47 mouse cellular contexts compared by ENCODE assay signal in genomic region chr4:121657040-121657439, GRCm38 (mm10). TPM values are rescaled to one million over a fixed set of nuclear protein-coding genes. Genes with fewer than 3 reads are reported as not detected.
"Had no signal": no experiment of that assay in that cellular context is flagged by ENCODE, and none has a peak within 500 bp of the region (broad histone marks: within the 10 kb centered on the region; RNA-seq: fewer than 3 reads in every experiment).

No protein-coding gene starts in this region.

- H3K27ac ChIP-seq: limb, embryonic 10.5 days; limb, embryonic 12.5 days; limb, embryonic 13.5 days; limb, embryonic 15.5 days; liver, embryonic 12.5 days; liver, embryonic 13.5 days; liver, embryonic 14.5 days; liver, embryonic 15.5 days; lung, embryonic 15.5 days; macrophage; midbrain, embryonic 10.5 days; midbrain, embryonic 12.5 days; midbrain, embryonic 13.5 days; midbrain, embryonic 15.5 days; neural tube, embryonic 12.5 days; neural tube, embryonic 13.5 days had no signal

- H3K4me1 ChIP-seq: limb, embryonic 10.5 days; limb, embryonic 12.5 days; limb, embryonic 13.5 days; limb, embryonic 15.5 days; liver, embryonic 12.5 days; liver, embryonic 13.5 days; liver, embryonic 15.5 days; lung, embryonic 15.5 days; megakaryocyte, embryonic 14.5 days; midbrain, embryonic 10.5 days; midbrain, embryonic 12.5 days; midbrain, embryonic 13.5 days; midbrain, embryonic 15.5 days; neural tube, embryonic 12.5 days; neural tube, embryonic 13.5 days had no signal

- H3K9ac ChIP-seq: limb, embryonic 12.5 days; limb, embryonic 13.5 days; limb, embryonic 15.5 days; liver, embryonic 12.5 days; liver, embryonic 13.5 days; liver, embryonic 14.5 days; liver, embryonic 15.5 days; liver, postnatal 0 days; lung, embryonic 14.5 days; lung, embryonic 15.5 days; midbrain, embryonic 12.5 days; midbrain, embryonic 13.5 days; midbrain, embryonic 15.5 days; neural tube, embryonic 12.5 days; neural tube, embryonic 13.5 days had no signal

- ATAC-seq: liver, embryonic 12.5 days; liver, postnatal 0 days; lung, postnatal 0 days; midbrain, embryonic 13.5 days; midbrain, embryonic 15.5 days; midbrain, embryonic 16.5 days had no signal

- H3K9me3 ChIP-seq: limb, embryonic 15.5 days; liver, embryonic 13.5 days; liver, embryonic 15.5 days; lung, embryonic 15.5 days; megakaryocyte, embryonic 14.5 days had no signal

- H3K36me3 ChIP-seq: limb, embryonic 10.5 days; limb, embryonic 12.5 days; limb, embryonic 13.5 days; limb, embryonic 15.5 days; liver, embryonic 12.5 days; liver, embryonic 13.5 days; liver, embryonic 15.5 days; lung, embryonic 15.5 days; midbrain, embryonic 10.5 days; midbrain, embryonic 12.5 days; midbrain, embryonic 13.5 days; midbrain, embryonic 15.5 days; neural tube, embryonic 12.5 days; neural tube, embryonic 13.5 days had no signal

- DNase-seq: left cerebral cortex, postnatal 4 days; liver; liver, embryonic 13.5 days; liver, postnatal 0 days; lung, adult 18-20 months; lung, adult 2 months; lung, embryonic 14.5 days; lung, postnatal 10 days; lung, postnatal 14 days; lung, postnatal 36 days; lung, postnatal 4 days; midbrain, embryonic 14.5 days had no signal

- H3K4me3 ChIP-seq: limb, embryonic 10.5 days; limb, embryonic 12.5 days; limb, embryonic 13.5 days; limb, embryonic 15.5 days; liver, embryonic 12.5 days; liver, embryonic 13.5 days; liver, embryonic 15.5 days; lung, embryonic 15.5 days; megakaryocyte, embryonic 14.5 days; midbrain, embryonic 10.5 days; midbrain, embryonic 12.5 days; midbrain, embryonic 13.5 days; midbrain, embryonic 15.5 days; myocyte; neural tube, embryonic 12.5 days; neural tube, embryonic 13.5 days had no signal

RNA-seq across cellular contexts. Expression of gene Gm12887, which starts 35.1 kb away (rescaled TPM):
- total RNA-seq: left cerebral cortex, postnatal 14 days; left cerebral cortex, postnatal 25 days; left cerebral cortex, postnatal 36 days; left cerebral cortex, postnatal 4 days; liver, adult 2 months; megakaryocyte progenitor cell, adult 5-6 weeks; megakaryocyte, adult 5-6 weeks; megakaryocyte-erythroid progenitor cell, adult 5-6 weeks; midbrain, postnatal 0 days; monocyte, adult 5-6 weeks had no signal
- polyA plus RNA-seq: limb, embryonic 10.5 days; limb, embryonic 11.5 days; limb, embryonic 12.5 days; limb, embryonic 13.5 days; limb, embryonic 14.5 days; limb, embryonic 15.5 days; liver, adult 2 months; liver, embryonic 11.5 days; liver, embryonic 12.5 days; liver, embryonic 13.5 days; liver, embryonic 14.5 days; liver, embryonic 15.5 days; liver, embryonic 16.5 days; liver, postnatal 0 days; lung, adult 2 months; lung, embryonic 14.5 days; lung, embryonic 15.5 days; lung, embryonic 16.5 days; lung, postnatal 0 days; macrophage; midbrain, embryonic 10.5 days; midbrain, embryonic 11.5 days; midbrain, embryonic 12.5 days; midbrain, embryonic 13.5 days; midbrain, embryonic 14.5 days; midbrain, embryonic 15.5 days; midbrain, embryonic 16.5 days; midbrain, postnatal 0 days; myocyte; neural tube, embryonic 11.5 days; neural tube, embryonic 12.5 days; neural tube, embryonic 13.5 days had no signal
